Mouse (Mus musculus): ENCODE data around the gene Gm21775.
"Not testable (repeated sequence)": the region's sequence is repeated elsewhere in the genome, so short reads cannot be mapped to it uniquely, and the experiment has no call there.

Gm21775 gene

DNA sequence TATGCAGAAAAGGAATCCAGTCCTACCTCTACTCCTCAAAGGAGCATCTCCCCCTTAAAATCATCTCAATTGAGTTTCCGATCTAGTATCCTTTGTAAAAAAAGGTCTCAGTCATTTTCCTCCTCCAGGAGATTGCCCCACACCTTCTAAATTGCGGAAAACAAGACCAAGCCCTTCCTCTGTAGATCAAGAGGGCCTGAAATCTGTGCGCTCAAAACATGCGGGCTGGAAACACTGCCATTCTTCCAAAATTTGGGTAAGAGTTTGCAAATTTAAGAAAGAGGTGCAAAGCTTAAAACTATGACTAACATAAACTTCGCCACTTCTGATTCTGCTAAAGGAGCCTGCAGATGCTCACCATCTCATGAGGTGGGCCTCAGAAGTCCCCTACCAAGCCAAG is at the start of gene Gm21775:
Gene Gm21775, plus strand, starts transcription at position 301 of the 400 bp plus-strand sequence.
- not testable (repeated sequence) for DNase-seq (ENCODE audit: low read depth, low spot score)

- not testable (repeated sequence) for DNase-seq (ENCODE audit: low read depth, low spot score)
Observed at GRCm38 (mm10) chrY:10535942-10536341, 17.3 kb upstream of the Gm21775 start, which contains the start of gene Gm20737. Gene Gm20737 (minus strand): TSS chrY:10536042.

All from 3T3-L1 (cell line).